Mouse (Mus musculus): ENCODE measurements around the gene 1600014C10Rik. TPM values are rescaled to one million over a fixed set of nuclear protein-coding genes. Genes with fewer than 3 reads are reported as not detected.

1600014C10Rik gene
- total and polyA plus RNA-seq, 2 experiments from 2014 or later: 30.3 to 44.0 TPM

DNA sequence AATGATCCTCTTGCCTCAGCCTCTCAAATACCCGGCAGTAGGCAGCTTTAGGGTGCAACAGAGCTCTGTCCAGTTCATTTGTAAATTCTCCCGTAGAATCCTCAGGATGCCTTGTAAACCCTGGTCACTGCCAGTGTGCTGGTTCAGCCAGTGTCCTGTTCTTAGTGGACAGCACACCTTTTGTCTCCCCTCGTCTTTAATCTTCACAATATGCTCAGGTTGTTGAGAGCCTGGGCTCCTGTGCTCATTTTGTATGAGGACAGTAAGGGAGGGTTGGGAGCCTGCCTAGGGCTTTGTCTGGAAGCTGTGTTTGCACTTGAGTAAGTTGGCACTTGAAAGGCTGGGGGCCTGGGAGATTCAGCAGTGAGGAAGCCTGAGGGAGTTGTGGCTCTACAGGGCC lies 3.1 kb upstream of the 1600014C10Rik start:
- no peak overlapping the region for H3K27ac ChIP-seq (ENCODE audit: low read depth, low read length)
- no peaks in the 10 kb centered on the region for H3K9me3 ChIP-seq (ENCODE audit: low read length)
- WGBS: 56% methylated on average over 3 of the region's 3 CpGs
- no peak overlapping the region for H3K4me3 ChIP-seq (ENCODE audit: low read depth, low read length)
- no peaks in the 10 kb centered on the region for H3K27me3 ChIP-seq (ENCODE audit: insufficient read depth, low read length)
- TF ChIP-seq CTCF (IDR thresholded peaks at IDR 0.05): no peak
- DNase-seq (ENCODE audit: low spot score) (no peak), ATAC-seq (ENCODE audit: low FRiP score) (no peak)
- peaks cover 4% of the 10 kb centered on the region for H3K4me1 ChIP-seq (ENCODE audit: insufficient read depth, low read length)
- H3K4me2 ChIP-seq (ENCODE audit: low read depth, low read length, poor library complexity, severe bottlenecking): no peak overlapping the region
- H3K9ac ChIP-seq (replicated peaks; ENCODE audit: low read length, poor library complexity, severe bottlenecking): no peak overlapping the region
- no peaks in the 10 kb centered on the region for H3K36me3 ChIP-seq (ENCODE audit: insufficient read depth, low read length)

DNA sequence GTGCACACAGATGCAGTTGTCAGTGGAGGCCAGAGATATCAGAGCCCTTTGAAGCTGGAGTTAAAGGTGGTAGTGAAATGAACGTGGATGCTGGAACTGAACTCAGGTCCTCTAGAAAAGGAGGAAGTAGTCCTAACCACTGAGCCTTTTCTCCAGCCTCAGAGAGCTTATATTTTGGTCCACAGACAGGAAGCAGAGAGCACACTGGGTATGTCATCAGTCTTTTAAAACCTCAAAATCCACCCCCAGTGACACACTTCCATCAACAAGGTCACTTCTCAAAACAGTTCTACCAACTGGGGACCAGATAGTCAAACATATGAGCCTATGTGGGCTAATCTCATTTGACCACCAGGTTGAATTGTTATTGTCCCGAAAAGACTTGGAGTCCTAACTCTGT lies 1.7 kb upstream of the 1600014C10Rik start:
- TF ChIP-seq CTCF (IDR thresholded peaks at IDR 0.05): no peak

DNA sequence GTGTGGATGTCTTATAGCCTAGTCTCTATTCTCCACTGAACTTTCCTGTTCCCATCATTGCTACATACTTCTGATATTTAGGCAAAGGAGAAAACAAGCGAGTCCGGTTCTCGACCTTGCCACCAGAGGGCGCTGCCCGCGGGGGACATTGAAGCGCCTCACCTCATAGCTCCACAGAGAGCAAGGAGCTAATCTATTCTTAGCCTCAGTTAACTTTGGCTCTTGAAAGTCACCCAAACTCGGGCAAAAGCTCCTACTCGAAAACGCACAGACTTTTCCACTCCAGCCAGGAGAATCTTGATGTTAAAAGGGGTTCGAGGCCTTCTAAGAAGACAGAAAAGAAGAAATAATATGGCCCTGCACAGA lies 438 bp upstream of the 1600014C10Rik start:
- no peak overlapping the region for H3K9ac ChIP-seq (replicated peaks; ENCODE audit: low read length, poor library complexity, severe bottlenecking)
- TF ChIP-seq CTCF (IDR thresholded peaks at IDR 0.05): peak; percentile 89
- no peak for ATAC-seq (ENCODE audit: low FRiP score)
- DNase-seq (ENCODE audit: low spot score): peak; percentile 75
- H3K4me1 ChIP-seq (ENCODE audit: insufficient read depth, low read length): peaks cover 3% of the 10 kb centered on the region
- H3K27me3 ChIP-seq (ENCODE audit: insufficient read depth, low read length): no peaks in the 10 kb centered on the region
- H3K4me3 ChIP-seq (ENCODE audit: low read depth, low read length): no peak overlapping the region
- WGBS: under 1% methylated on average over 11 of the region's 11 CpGs
- no peaks in the 10 kb centered on the region for H3K36me3 ChIP-seq (ENCODE audit: insufficient read depth, low read length)
- no peaks in the 10 kb centered on the region for H3K9me3 ChIP-seq (ENCODE audit: low read length)
- peak overlapping the region; percentile 93; the same call in 1 of the 2 replicates for H3K27ac ChIP-seq (ENCODE audit: low read depth, low read length)
- peak overlapping the region; percentile 66 for H3K4me2 ChIP-seq (ENCODE audit: low read depth, low read length, poor library complexity, severe bottlenecking)

More for the DNA sequence above, 1.7 kb upstream of the 1600014C10Rik start:
- no peaks in the 10 kb centered on the region for H3K9me3 ChIP-seq (ENCODE audit: low read length)
- H3K9ac ChIP-seq (replicated peaks; ENCODE audit: low read length, poor library complexity, severe bottlenecking): no peak overlapping the region
- no peaks in the 10 kb centered on the region for H3K27me3 ChIP-seq (ENCODE audit: insufficient read depth, low read length)
- H3K36me3 ChIP-seq (ENCODE audit: insufficient read depth, low read length): no peaks in the 10 kb centered on the region
- peaks cover 3% of the 10 kb centered on the region for H3K4me1 ChIP-seq (ENCODE audit: insufficient read depth, low read length)
- DNase-seq (ENCODE audit: low spot score) (no peak), ATAC-seq (ENCODE audit: low FRiP score) (no peak)
- H3K27ac ChIP-seq (ENCODE audit: low read depth, low read length): no peak overlapping the region
- no peak overlapping the region for H3K4me2 ChIP-seq (ENCODE audit: low read depth, low read length, poor library complexity, severe bottlenecking)
- 84% methylated on average over 2 of the region's 2 CpGs for WGBS
- no peak overlapping the region for H3K4me3 ChIP-seq (ENCODE audit: low read depth, low read length)

DNA sequence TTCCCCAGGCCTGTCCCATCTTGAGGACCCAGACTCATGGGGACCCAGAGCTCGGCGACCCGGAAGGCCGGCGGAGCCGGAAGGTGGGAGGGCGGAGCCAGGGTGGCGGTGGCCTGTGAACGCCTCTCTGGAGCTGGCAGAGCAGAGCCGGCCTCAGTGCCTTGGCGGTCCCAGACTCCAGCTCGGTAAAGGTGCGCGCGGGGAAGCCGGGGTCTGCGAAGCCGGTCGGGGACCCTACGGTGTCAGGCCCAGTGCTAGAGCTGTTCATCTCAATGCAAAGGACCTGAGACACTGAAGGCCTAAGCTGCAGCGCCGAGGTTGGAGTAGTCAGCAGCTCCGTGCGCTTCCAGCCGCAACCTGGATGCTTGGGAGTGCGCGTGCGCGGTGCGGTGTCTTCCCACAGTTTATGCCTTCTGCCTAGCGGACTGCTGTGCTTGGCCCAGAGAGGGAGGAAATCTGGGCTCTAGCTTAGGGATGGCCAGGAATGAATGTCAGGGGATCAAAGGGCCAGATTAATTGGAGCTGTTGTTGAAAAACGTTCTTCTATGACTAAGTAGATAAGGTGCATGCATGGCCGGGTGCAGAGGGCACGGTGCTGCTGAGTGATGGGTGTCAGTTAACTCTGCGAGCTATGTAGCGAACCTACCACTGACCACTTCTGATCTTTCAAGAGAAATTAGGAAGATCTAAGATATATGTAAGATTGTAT lies 846 bp downstream of the 1600014C10Rik start:
- Histone ChIP-seq H3K27ac (ENCODE audit: low read depth, low read length) (peak overlapping the region; percentile 93), H3K4me2 (ENCODE audit: low read depth, low read length, poor library complexity, severe bottlenecking) (peak overlapping the region; percentile 66), H3K27me3 (ENCODE audit: insufficient read depth, low read length) (no peaks in the 10 kb centered on the region), H3K4me1 (ENCODE audit: insufficient read depth, low read length) (peaks cover 3% of the 10 kb centered on the region), H3K9ac (replicated peaks; ENCODE audit: low read length, poor library complexity, severe bottlenecking) (peak overlapping the region; percentile 82), H3K36me3 (ENCODE audit: insufficient read depth, low read length) (peaks cover 4% of the 10 kb centered on the region; the same call in 1 of the 2 replicates), H3K9me3 (ENCODE audit: low read length) (no peaks in the 10 kb centered on the region), H3K4me3 (ENCODE audit: low read depth, low read length) (peak overlapping the region; percentile 56)
- WGBS: 4% methylated on average over 36 of the region's 36 CpGs
- no peak for TF ChIP-seq CTCF (IDR thresholded peaks at IDR 0.05)
- DNase-seq (ENCODE audit: low spot score): peak; percentile 93
- ATAC-seq (ENCODE audit: low FRiP score): peak; percentile 91

DNA sequence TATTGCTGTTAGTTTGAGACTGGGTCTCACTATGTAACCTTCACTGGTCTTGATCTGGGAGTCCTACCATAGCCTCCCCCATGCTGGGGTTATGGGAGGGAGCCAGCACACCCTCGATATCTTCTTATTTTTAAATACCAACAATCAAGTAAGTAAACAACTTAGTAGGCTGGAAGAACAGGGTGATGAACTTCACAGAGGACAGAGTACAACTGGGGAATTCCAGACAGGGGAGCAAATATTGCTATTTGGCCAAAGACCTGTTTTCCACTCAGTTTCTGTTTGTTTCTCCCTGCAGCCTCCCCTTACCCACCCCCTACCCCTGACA lies 1.4 kb downstream of the 1600014C10Rik start:
- Histone ChIP-seq H3K27me3 (ENCODE audit: insufficient read depth, low read length) (no peaks in the 10 kb centered on the region), H3K36me3 (ENCODE audit: insufficient read depth, low read length) (peaks cover 6% of the 10 kb centered on the region; the same call in 1 of the 2 replicates), H3K4me1 (ENCODE audit: insufficient read depth, low read length) (peaks cover 3% of the 10 kb centered on the region), H3K9ac (replicated peaks; ENCODE audit: low read length, poor library complexity, severe bottlenecking) (peak overlapping the region; percentile 82), H3K4me2 (ENCODE audit: low read depth, low read length, poor library complexity, severe bottlenecking) (peak overlapping the region; percentile 66), H3K4me3 (ENCODE audit: low read depth, low read length) (peak overlapping the region; percentile 56), H3K27ac (ENCODE audit: low read depth, low read length) (peak overlapping the region; percentile 93), H3K9me3 (ENCODE audit: low read length) (no peaks in the 10 kb centered on the region)
- ATAC-seq (ENCODE audit: low FRiP score): no peak
- no peak for TF ChIP-seq CTCF (IDR thresholded peaks at IDR 0.05)
- no peak for DNase-seq (ENCODE audit: low spot score)
- WGBS: 62% methylated on average over 1 of the region's 1 CpGs

DNA sequence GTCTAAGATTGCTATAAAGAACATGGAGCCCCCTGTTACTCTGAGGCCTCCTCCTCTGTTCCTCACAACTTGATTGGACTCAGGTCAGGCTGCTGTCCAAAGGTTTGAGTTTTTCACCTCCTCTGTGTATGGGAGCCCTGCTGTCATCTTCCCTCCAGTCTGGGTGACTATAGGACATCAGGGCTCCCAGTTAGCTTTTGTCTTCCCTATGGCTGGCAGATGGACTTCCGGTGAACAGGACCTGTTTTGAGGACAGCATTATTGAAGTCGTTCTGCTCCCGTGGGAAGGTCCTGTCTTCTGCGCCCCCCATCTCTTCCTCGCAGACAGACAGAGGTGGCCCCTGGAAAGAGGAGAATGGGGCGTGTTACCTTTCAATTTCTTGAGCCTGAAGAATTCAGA lies 1.8 kb downstream of the 1600014C10Rik start:
- H3K27me3 ChIP-seq (ENCODE audit: insufficient read depth, low read length): no peaks in the 10 kb centered on the region
- DNase-seq (ENCODE audit: low spot score) (no peak), ATAC-seq (ENCODE audit: low FRiP score) (no peak)
- H3K4me3 ChIP-seq (ENCODE audit: low read depth, low read length): peak overlapping the region; percentile 56; the same call in 1 of the 2 replicates
- WGBS: 89% methylated on average over 6 of the region's 6 CpGs
- peaks cover 6% of the 10 kb centered on the region; the same call in 1 of the 2 replicates for H3K36me3 ChIP-seq (ENCODE audit: insufficient read depth, low read length)
- H3K27ac ChIP-seq (ENCODE audit: low read depth, low read length): no peak overlapping the region
- TF ChIP-seq CTCF (IDR thresholded peaks at IDR 0.05): no peak
- H3K9me3 ChIP-seq (ENCODE audit: low read length): no peaks in the 10 kb centered on the region
- H3K4me1 ChIP-seq (ENCODE audit: insufficient read depth, low read length): peaks cover 3% of the 10 kb centered on the region
- no peak overlapping the region for H3K9ac ChIP-seq (replicated peaks; ENCODE audit: low read length, poor library complexity, severe bottlenecking)
- peak overlapping the region; percentile 66 for H3K4me2 ChIP-seq (ENCODE audit: low read depth, low read length, poor library complexity, severe bottlenecking)

Data from midbrain, postnatal 0 days (tissue).